Mouse (Mus musculus): ENCODE results near the gene Tbc1d19. TPM values are rescaled to one million over a fixed set of nuclear protein-coding genes. Genes with fewer than 3 reads are reported as not detected.
A peak's percentile ranks its signal among the peaks of the same experiment; 100 is the strongest.

Gene Tbc1d19
- polyA plus RNA-seq, 1 experiment, result 1.5 TPM

DNA sequence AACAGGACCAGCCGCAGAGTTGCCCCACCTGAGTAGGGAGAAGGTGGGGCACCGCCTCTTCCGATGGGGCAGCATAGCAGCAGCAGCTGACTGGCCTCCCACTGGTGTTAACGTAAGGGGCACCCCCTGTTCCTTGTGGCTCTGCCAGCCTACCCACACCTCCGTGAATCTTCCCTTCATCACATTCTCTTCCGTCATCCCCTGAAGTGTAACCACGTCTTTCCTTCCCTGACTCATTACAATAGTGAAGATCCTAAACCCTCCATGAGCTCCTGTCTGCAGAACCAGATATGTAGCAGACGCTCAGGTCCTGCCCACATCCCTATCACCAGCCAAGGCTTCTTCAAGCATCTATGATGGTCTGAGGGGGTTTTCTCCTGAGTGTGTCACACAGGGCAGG, 137.3 kb downstream of the Tbc1d19 start:
- no peak for TF ChIP-seq GATA1 (IDR thresholded peaks at IDR 0.05; ENCODE audit: borderline replicate concordance, low read length)
- TF ChIP-seq FLI1 (IDR thresholded peaks at IDR 0.05; ENCODE audit: low read length), result no peak

DNA sequence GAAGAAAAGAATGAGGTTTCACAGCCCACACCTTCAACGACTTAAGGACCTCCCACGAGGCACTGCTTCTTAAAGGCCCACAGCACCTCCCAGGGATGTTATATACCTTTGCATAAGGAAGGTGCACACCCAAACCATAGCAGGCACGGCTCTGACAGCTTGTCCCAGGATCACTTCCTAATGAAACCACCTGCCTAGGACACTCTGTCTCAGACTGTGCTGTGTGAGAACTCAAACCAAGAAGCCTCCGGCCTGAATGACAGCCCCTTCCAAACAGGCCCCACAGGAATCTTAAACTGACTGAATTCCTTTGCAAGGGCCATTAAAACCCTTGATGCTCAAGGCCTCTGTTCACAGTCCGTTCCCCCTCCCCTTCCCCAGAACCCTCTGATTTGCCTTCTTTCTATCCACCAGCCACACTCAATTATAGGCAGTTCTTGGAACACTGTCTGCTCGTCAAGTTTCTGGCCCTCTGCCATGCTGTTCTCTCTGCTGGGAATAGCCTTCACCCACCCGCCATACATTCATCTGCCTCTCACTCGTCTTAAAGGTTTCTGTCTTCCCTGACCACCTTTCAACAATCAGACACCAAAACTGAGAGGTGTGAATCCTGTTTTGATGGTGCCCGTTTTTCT, 138.3 kb downstream of the Tbc1d19 start:
- Histone ChIP-seq H3K4me1 (peaks cover 78% of the 10 kb centered on the region), H3K4me3 (replicated peaks) (no peak overlapping the region), H3K9me3 (no peaks in the 10 kb centered on the region), H3K27me3 (replicated peaks) (no peaks in the 10 kb centered on the region), H3K36me3 (replicated peaks; ENCODE audit: low read length) (no peaks in the 10 kb centered on the region)
- TF ChIP-seq FLI1 (IDR thresholded peaks at IDR 0.05; ENCODE audit: low read length) (no peak), GATA1 (IDR thresholded peaks at IDR 0.05; ENCODE audit: borderline replicate concordance, low read length) (no peak)

More for the DNA sequence above, 137.3 kb downstream of the Tbc1d19 start:
- Histone ChIP-seq H3K36me3 (replicated peaks; ENCODE audit: low read length) (no peaks in the 10 kb centered on the region), H3K27me3 (replicated peaks) (no peaks in the 10 kb centered on the region), H3K4me3 (replicated peaks) (peak overlapping the region; percentile 78), H3K9me3 (no peaks in the 10 kb centered on the region), H3K4me1 (peaks cover 78% of the 10 kb centered on the region)

DNA sequence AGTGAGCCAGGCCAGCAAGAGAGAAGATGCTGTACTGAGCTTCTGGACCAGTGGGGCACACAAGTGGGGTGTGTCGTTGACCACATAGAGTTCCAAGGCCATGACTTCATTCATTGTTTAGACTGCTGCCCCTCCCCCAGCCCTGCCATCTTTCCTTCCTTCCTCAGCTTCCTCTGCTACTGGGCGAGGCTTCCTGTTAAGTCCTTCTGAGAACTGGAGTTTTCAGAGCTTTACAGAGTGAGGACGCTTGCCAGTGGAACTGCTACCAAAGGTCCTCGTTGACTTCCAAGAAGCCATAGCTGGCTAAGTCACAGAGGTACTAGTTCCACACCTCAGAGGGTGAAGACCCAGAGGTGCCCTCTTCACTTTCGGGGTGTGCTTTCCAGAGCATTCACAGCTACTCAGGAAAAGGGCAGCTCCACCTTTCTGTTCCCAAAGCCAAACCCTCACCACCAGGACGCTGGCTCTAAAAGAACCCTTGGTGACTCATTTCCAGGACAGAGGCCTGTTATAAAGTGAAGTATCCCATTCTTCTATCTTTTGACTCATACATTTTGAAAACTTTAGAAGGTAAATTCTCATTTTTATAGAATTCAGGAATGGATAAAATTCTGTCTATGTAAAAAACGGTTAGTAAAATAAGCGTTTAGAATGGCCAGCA, 139.3 kb downstream of the Tbc1d19 start:
- Histone ChIP-seq H3K36me3 (replicated peaks; ENCODE audit: low read length) (no peaks in the 10 kb centered on the region), H3K27me3 (replicated peaks) (no peaks in the 10 kb centered on the region), H3K4me1 (peaks cover 78% of the 10 kb centered on the region), H3K9me3 (no peaks in the 10 kb centered on the region), H3K4me3 (replicated peaks) (peak overlapping the region; percentile 29)
- TF ChIP-seq GATA1 (IDR thresholded peaks at IDR 0.05; ENCODE audit: borderline replicate concordance, low read length) (no peak), FLI1 (IDR thresholded peaks at IDR 0.05; ENCODE audit: low read length) (no peak)

DNA sequence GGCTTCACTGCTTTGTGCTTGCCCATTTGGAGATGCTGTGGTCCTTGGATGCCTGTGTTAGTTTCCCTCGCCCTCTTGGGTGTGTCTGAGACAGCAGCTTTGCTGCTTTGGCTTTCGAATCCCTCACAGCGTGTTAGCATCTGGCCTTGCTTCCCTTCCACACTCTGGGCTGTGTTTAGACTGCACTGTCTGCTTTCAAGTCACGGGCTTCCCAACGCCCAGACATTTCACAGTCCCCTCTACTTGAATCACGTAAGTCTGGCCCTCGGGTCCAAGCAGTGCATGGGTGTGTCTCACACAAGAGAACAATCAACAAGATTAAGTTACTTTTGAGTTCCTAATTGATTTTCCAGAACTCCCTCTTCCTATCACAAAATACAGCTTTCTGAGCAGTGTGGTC, 140.8 kb downstream of the Tbc1d19 start:
- no peak overlapping the region for H3K4me3 ChIP-seq (replicated peaks)
- H3K27me3 ChIP-seq (replicated peaks), result no peaks in the 10 kb centered on the region
- H3K4me1 ChIP-seq, result peaks cover 65% of the 10 kb centered on the region
- TF ChIP-seq FLI1 (IDR thresholded peaks at IDR 0.05; ENCODE audit: low read length), result no peak
- TF ChIP-seq GATA1 (IDR thresholded peaks at IDR 0.05; ENCODE audit: borderline replicate concordance, low read length), result no peak
- no peaks in the 10 kb centered on the region for H3K36me3 ChIP-seq (replicated peaks; ENCODE audit: low read length)
- 0 out of 2 replicates have a peak, but pooled peaks cover 1% of the 10 kb centered on the region for H3K9me3 ChIP-seq

DNA sequence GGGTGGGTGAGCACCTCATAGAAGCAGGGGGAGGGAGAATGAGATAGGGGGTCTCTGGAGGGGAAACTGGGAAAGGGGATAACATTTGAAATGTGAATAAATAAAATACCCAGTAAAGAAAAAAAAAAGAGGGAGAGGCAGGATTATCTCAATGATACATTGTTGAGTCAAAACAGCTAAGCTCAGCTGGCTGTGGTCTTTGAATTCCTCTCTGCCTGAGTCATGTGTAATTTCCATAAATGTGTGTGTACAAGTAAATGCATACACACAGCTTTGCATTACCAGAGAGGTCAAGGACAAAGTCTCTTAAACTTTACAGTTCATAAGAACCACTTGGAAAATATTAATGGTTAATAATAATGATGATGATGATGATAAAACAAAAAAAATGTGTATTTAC, 143.8 kb downstream of the Tbc1d19 start:
- 0 out of 2 replicates have a peak, but pooled peaks cover 6% of the 10 kb centered on the region for H3K9me3 ChIP-seq
- TF ChIP-seq FLI1 (IDR thresholded peaks at IDR 0.05; ENCODE audit: low read length) (no peak), GATA1 (IDR thresholded peaks at IDR 0.05; ENCODE audit: borderline replicate concordance, low read length) (no peak)
- H3K36me3 ChIP-seq (replicated peaks; ENCODE audit: low read length), result no peaks in the 10 kb centered on the region
- H3K4me3 ChIP-seq (replicated peaks), result no peak overlapping the region
- H3K27me3 ChIP-seq (replicated peaks), result no peaks in the 10 kb centered on the region
- H3K4me1 ChIP-seq, result peaks cover 41% of the 10 kb centered on the region

Other genes starting within 250 kb of the Tbc1d19 start
- gene Cckar, start 101.9 kb upstream of the Tbc1d19 start, polyA plus RNA-seq (2012; ENCODE audit: insufficient read depth, low replicate concordance), result not detected in 2 replicates
- 3.0 and 6.9 TPM in 2 replicates for gene Stim2, start 188.9 kb downstream of the Tbc1d19 start, polyA plus RNA-seq (2012; ENCODE audit: insufficient read depth, low replicate concordance)